Mouse (Mus musculus): Measurements from ENCODE around the gene Pheta2.
"Not testable (repeated sequence)": the region's sequence is repeated elsewhere in the genome, so short reads cannot be mapped to it uniquely, and the experiment has no call there.

Pheta2 gene

GRCm38 (mm10) chr15:82372446-82372845 is 33.7 kb downstream of the Pheta2 start:
- no peak for DNase-seq

GRCm38 (mm10) chr15:82372991-82373390 is 34.2 kb downstream of the Pheta2 start:
- no peak for DNase-seq

- DNase-seq: no peak
Measured at GRCm38 (mm10) chr15:82374437-82374836, 35.7 kb downstream of the Pheta2 start.

GRCm38 (mm10) chr15:82375855-82376254 is 37.1 kb downstream of the Pheta2 start:
- DNase-seq: no peak

- DNase-seq: no peak
Measured at GRCm38 (mm10) chr15:82376393-82377138, 37.8 kb downstream of the Pheta2 start.

- DNase-seq: no peak
Measured at GRCm38 (mm10) chr15:82377701-82378100, 39.0 kb downstream of the Pheta2 start.

- DNase-seq: no peak
Measured at GRCm38 (mm10) chr15:82378261-82379180, 39.8 kb downstream of the Pheta2 start.

- no peak for DNase-seq
Measured at GRCm38 (mm10) chr15:82379511-82379870, 40.7 kb downstream of the Pheta2 start.

GRCm38 (mm10) chr15:82379871-82380713 is 41.4 kb downstream of the Pheta2 start, which contains the start of gene Cyp2d22:
Cyp2d22 (minus strand) TSS chr15:82380260.
- peak; percentile 52 for DNase-seq

GRCm38 (mm10) chr15:82380714-82381062 is 41.9 kb downstream of the Pheta2 start:
- DNase-seq: no peak

GRCm38 (mm10) chr15:82382441-82382840 is 43.7 kb downstream of the Pheta2 start:
- no peak for DNase-seq

GRCm38 (mm10) chr15:82385729-82386128 is 47.0 kb downstream of the Pheta2 start:
- DNase-seq: no peak

GRCm38 (mm10) chr15:82389916-82390315 is 51.2 kb downstream of the Pheta2 start:
- DNase-seq: not testable (repeated sequence)

- DNase-seq: not testable (repeated sequence)
Measured at GRCm38 (mm10) chr15:82393922-82394321, 55.2 kb downstream of the Pheta2 start, which contains the start of gene Cyp2d11. Cyp2d11 (minus strand) TSS chr15:82394022.
